Mouse (Mus musculus) adrenal gland (tissue): ENCODE results near the gene Cmbl.

Experiments
- intact Hi-C: fragments of 180-260 bp; cut with DNase I; formaldehyde crosslinking; loops from one replicate; pipeline ENCODE4 v1.15.1; 2025

Gene Cmbl

DNA sequence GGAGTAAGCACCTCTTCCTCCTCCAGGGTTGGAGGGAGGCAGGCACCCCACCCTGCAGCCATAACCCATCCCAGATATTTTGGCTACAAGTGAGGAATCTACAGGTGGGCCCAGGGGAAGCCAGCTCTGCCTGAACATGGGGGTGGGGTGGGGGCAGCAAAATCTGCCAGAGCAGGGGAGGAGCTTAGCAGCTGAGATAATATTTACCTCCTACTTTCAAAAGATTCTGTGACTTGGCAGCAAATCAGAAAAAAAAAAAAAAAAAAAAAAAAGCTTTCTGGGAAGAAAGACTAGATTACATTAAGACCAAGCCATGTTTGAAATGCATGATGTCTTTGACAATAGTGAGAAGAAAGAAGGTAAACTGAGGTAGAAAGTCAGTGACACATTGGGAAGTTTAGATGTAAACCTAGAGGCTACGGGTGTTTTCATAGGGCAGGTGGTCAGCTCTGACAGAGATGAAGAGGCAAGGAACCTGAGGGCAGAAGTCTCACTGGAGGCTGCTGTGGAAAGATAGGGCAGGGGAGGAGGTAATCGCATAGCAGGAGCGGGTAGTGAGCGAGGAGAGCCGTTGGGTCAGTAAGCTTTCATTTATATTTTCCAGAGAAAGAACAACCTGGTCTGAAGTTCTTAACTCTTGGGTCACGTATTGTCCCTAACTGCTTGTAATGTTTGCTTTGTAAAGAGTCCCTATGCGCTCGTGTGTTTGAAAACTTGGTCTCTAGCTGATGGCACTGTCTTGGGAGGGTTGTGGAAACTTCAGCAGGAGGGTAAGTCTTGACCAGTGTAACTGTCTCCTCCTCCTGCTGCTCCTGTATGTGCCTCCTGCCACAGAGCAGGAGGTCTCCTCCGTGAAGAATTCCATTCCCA, 25.3 kb upstream of the Cmbl start:
- intact Hi-C loops: no loop called here

DNA sequence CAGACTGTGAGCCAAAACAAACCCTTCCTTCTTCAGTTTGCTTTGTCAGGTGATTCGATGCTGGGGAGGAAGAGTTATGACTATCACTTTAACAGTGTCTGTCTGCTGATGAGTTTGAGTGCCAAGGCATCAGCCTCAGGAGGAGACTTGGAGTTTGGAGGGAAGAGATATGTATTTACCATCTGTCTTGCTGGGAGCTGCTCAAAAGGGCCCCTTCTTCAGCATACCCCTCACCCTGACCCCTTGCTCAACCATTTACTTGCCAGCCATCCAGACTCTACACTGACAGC, 24.7 kb upstream of the Cmbl start:
- intact Hi-C loops: no loop called here

DNA sequence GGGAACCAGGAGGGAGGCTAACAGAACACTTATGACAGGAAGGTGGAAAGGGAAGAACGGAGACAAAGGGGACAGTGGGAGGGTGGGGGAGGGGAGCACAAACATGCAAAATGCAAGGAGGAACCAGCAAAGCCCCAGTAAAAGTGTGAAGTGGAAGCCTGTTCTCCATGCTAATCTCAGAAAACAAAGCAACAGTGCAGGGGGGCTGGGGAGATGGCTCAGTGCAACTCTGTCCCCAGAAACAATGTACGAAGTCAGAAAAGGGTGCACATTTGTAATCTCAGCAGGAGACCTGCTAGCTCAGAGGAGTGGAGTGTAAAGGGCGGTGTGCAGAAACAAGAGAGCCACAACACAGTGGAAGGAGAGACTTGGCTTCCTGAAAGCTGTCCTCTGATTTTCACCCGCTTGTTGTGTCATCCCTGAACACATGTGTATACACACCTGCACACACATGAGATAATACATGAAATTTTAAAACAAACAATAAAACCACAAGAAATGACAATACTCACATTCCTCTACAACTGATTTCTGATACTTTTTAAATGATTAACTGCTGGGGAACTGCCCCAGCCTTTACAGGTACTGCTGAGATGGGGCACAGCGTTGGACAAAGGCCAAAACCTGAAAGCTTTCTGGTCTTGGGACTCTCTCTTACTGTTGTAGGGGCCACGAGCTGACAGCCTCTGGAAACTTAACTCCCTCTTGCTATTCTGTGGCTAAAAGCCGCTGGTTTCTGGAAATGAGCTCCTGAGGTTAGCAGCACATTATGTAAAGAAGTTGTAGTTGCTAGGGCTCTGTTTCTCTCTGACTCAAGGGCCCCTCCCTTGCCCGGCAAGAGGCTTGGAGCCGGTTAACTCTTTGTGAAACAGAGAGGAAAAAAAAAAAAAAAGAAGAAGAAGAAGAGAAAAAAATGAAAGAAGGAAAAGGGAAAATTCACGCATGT, 22.9 kb upstream of the Cmbl start:
- intact Hi-C loops: no loop called here

DNA sequence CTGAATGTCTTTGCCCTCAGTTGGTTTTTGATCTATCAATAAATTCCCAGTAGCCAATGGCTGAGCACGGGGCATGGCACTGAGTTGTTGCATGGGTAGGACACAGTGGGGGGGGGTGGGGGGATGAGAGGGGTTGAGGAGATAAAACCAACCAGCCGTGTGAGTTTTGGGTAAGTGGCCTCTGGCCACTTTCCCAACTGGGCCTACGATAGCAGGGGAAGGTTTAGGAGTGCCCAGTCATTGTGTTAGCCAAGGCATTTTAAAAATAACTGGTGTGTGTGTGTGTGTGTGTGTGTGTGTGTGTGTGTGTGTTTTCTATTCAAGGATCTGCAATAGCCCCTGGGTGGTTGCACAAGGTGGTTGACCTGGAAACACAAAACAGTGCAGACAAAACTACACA, 21.9 kb upstream of the Cmbl start:
- intact Hi-C loops: no loop called here

DNA sequence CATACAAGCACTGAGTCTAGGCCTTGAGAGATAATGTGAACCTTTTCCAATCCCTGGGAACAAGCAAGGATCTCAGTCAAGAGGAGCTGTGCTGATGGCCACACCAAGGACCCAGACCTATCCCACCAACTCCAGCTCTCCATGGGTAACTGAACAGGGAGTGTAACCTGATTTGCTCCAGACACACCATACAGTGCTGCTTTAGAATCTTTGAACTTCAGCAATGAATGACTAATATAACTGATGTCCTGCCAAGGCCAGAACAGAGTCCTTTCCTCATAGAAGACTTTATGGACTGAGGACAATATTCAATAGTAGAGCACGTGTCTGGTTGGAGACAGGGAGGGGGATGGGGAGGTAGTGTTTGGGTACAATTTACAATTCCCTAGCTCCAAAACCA, 20.1 kb upstream of the Cmbl start:
- intact Hi-C loops: no loop called here

DNA sequence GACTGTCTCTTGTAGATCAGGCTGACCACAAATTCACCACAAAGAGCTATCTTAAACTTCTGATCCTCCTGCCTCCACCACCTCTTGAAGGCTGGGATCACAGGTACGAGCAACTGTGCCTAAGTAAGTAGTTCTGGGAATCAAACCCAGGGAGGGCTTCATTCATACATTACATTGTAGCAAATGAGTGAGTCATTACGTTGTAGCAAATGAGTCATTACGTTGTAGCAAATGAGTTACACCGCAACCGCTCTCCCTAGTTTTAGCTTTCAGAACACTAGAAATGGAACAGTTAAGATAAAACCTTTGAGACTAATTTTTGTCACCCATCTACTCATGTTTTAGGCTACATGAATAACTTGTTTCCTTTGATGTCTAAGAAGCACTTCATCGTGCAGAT, 18.9 kb upstream of the Cmbl start:
- intact Hi-C loops: no loop called here

DNA sequence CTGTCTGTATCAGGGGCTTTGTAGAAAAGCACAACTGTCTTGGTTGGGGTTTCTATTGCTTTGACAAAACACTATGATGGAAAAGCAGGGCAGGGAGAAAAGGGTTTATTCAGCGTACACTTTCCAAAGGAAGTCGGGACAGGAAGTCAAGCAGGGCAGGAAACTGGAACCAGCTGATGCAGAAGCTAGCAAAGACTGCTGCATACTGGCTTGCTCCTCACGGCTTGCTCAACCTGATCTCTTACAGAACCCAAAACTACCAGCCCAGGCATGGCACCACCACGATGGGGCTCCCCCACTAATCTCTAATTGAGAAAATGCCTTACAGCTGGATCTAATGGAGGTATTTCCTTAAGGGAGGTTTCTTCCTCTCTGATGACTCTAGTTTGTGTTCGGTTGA, 17.8 kb upstream of the Cmbl start:
- intact Hi-C loops: no loop called here

DNA sequence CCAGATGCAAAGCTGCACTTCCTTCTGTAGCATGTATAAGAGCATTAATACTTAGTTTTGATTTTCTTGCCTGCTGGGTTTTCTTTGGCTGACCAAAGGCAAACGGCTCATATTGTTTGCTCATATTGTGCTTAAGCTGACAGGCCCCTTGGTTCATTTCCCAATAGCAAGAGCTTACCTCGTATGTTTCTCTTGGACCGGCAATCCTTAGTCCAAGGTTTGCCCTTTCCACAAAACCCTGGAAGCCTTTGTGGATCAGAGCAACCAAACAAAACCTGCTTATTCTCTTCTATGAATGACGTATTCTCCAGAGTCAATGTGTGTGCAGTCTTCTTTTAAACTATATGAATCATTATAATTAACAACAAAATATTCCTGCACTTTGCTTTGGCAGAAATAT, 14.8 kb upstream of the Cmbl start:
- intact Hi-C loops: no loop called here

DNA sequence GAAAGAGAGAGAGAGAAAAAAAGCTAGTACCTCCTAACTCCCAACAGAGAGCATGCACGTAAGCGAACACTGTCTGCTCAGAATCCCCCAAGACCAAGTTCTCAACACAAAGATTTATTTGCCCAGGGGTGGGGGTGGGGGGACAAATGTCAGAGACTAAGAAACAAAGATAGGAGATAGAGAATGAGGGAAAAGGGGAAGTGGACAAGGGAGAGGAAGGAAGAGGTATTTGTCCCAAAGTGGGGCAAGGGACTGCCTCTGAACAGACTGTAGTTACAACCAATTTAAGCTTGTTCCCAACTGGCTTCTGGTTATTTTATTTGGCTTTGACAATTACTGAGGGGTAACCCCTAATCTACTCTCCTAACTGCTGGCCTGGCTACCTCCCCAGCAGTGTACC, 10.3 kb upstream of the Cmbl start:
- intact Hi-C loops: no loop called here

DNA sequence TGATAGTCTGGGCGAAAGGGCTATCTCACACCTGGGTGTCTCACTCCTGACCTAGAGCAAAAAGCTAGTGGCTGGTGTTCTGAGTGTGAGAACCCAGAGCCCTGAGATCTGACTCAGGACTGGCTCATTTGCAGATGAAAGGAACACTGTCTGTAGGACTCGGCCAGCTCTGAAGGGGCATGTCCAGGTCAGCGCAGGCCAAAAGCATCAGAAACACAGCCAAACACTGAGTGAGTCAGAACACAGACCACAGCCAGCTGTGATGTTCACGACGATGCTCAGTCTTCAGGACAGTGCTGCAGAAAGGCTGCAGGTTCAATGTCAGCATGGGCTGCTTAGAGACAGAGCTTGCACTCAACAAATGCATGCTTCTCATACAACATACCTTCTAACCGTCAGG, 3.8 kb upstream of the Cmbl start:
- intact Hi-C loops: no loop called here

DNA sequence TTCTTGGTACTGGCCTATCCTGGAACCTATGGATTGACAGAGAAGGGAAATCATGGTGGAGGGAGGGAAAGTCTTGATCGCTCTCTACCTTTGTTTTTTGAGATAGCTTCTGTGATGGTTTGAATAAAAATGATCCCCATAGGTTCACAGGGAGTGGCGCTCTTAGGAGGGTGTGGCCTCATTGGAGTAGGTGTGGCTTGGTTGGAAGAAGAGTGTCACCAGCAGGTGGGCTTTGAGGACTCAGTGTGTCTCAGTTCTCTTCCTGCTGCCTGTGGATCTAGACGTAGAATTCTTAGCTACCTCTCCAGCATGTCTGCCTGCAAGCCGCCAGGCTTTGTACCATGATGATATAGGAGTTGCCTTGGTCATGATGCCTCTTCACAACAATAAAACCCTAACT, 3.2 kb upstream of the Cmbl start:
- intact Hi-C loops: no loop called here

DNA sequence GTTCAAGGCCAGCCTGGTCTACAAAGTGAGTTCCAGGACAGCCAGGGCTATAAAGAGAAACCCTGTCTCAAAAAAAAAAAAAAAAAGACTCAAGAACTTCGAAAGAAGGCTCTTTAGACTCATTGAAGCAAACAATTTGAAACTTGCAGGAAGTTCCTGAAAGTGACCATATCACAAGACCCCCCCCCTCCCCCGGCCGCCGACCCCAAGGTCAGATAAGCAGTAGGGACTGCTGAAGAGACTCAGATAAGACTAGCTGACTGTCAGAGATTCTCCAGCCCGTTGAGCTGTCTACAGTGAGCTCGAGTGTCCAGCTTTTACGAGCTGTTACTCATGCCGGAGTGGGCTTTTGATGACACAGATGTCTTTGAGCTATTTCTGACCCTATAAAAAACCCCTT, 2.3 kb upstream of the Cmbl start:
- intact Hi-C loops: no loop called here

DNA sequence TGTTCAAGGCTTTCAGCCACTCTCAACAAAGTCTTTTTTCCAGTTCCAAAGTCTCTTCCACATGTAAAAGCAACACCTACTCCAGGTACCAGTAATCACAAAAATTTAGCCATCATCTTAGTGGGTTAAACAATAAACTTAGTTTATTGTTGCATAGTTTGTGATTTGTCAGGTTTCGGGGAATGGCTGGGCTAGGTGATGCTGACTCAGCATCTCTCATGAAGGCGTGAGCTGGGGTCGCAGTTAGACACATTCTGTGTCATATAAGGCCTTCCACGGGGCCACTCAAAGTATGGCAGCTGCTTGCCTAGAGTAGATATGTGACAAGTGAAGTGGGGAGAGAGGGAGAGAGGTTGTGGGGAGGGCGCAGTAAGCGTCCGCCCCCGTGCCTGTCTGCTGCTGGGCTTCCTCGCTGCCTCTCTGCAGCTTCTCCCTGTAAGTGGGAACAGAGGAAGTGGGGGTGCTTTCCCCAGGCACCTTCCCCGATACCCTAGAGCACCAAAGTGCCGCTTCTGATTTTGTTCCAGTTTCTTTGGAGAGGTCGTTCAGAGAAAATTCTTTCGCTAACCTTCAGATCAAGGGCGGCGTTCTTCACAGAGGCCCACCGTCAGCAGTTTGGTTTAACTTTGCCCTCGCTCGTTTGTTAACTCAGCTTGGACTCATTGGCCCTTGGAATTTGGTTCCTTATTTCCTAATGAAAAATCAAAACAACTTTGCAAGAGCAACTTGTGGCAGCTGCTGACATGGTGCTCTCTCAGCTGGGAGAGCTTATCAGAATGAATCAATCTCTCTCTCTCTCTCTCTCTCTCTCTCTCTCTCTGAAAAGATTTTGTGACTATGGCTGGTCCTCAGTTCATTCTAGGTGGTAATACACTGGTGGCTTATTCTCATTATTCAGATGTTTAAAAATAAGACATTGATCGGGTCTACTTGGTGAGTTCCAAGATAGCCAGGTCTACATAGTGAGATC, 1.3 kb upstream of the Cmbl start:
- intact Hi-C loops: no loop called here

DNA sequence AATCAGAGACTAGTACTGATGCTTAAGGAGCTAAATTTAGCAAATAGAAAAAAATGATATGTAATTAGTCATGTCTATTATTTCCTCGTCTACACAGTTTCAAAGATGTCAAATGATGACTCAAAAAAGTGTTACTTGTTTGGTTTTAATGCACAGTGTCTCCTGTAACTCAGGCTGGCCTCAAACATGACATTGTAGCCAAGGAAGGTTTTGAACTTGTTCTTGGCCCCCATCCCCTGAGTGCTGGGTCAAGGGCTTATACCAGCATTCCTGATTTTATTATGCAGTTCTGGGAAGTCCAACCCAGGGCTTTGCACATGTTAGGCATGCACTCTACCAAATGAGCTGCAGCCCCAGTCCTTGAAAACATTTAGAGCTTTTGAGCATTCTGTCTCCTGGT, 597 bp downstream of the Cmbl start:
- intact Hi-C loops: no loop called here

DNA sequence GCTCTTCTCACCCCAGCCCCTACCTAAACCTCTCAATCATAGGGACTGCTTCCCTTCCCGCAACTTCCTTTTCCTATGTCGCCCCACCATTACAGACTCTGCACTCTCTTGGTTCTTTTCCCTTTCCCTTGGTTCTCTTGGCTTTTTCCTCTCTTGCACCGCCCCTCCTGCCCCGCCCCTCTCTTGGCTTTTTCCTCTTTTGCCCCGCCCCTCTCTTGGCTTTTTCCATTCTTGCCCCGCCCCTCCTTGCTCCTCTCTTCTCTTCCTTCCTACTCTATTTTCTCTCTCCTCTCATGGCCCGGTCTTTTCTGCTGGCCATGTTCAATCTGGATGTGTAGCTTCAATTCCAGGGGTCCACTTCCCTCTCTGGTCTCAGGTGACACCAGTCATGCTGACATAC, 2.2 kb downstream of the Cmbl start:
- intact Hi-C loops: no loop called here

DNA sequence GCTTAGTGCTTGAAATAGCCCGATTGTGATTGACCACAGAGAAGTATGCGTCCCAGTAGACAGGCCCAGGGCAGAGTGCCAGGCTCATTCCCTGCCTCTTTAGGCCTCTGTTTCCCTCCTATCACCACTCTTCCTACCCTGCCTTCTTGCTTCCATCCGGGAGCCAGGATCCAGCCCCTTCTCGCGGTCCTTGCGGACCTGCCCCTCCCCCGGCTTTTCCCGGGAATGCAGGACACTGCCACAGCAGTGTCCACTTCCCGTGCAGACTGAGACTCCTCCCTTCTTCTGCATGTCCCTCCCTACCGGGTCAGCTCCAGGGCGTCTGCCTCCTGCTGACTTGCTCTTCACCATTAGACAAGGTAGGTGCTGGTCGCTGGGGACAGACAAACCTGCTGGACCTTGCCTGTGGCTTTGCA, 3.4 kb downstream of the Cmbl start:
- intact Hi-C loops: loop anchor here (2.0 kb wide), 1 partner anchor 38 kb away; the partner anchor contains the start of gene March6

DNA sequence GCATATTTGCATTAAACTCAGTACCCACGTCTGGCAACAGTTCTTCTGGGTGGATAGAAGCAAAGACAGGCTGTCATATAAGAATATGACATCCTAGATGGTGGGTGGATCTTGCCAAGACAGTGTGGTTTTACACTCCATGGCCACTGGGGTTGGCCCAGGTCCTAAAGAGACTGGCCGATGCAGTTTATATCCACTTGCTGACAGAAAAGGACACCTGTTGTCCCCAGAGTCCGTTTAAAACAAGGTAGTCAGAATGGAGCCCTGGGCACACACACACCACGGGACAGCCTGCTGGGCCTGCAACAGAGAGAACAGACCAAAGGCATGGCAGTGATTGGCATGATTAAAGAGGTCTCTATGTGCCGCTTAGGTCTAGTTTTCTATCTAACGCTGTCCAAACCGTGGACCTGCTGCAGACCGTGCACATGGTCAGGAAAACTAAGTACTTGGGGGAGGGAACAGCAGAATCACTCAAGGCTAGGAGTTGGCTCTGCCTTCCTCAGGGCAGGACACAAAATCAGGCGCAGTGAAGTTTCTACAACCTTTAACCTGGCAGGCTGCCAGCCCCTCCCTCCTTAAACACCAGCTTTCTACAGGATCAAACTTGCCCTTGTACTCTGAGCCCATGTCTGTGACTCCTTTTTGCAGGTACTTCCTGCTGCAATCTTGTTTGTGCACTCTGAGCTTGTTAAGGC, 4.3 kb downstream of the Cmbl start:
- intact Hi-C loops: loop anchor here (2.0 kb wide), 1 partner anchor 39 kb away; the partner anchor contains the start of gene March6

DNA sequence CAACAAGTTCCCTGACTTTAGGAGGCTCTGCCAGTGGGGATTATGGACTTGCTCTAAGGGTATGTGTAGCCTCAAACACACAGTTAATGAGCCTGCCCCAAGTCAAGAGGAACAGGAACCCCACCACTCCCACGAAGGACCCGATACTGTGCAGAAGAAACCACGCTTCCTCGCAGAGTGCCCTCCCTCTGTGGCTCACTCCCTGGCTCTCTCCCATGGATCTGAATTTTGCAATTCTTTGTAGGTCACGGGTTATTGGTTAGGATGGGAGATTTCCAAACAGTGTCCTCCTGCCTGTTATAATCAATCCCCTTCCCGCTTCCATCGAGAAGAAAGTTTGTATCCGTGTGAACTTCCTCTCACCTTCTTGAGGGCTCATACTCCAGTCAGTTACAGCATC, 5.8 kb downstream of the Cmbl start:
- intact Hi-C loops: no loop called here

DNA sequence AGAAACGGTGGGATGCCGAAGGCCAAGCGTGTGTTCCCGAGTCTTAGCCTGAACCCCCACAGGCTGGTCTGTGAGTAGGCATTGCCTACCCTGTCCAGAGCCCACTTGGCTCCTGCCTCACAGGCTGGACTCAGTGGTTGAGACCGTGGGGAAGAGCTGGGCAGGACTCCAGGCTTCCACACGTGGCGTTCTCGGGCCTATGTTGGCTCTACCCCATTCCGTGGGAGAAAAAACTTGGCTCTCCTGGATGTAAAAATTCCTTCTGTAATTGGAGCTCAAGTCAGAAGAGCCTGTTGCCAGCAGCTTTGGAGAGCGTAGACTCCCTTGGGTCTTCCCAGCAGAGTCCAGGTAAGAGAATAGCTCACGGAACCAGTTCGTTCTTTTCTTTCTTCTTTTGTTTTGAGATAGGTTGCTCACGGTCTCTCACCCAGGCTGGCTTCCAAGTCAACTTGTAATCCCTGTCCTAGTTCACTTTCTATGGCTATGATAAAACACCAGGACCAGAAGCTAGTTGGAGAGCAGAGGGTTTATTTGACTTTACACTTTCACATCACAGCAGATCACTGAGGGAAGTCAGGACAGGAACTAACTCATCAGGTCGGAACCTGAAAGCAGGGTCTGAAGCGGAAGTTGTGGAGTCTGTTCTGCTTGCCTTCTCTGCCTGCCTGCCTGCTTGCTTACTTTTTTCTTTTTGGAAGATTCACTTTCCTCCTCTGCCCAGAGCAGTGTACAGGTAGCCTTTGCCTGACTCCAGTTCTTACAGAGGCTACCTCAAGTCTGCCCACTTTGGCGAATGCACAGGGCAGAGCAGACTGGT, 6.9 kb downstream of the Cmbl start:
- intact Hi-C loops: no loop called here

DNA sequence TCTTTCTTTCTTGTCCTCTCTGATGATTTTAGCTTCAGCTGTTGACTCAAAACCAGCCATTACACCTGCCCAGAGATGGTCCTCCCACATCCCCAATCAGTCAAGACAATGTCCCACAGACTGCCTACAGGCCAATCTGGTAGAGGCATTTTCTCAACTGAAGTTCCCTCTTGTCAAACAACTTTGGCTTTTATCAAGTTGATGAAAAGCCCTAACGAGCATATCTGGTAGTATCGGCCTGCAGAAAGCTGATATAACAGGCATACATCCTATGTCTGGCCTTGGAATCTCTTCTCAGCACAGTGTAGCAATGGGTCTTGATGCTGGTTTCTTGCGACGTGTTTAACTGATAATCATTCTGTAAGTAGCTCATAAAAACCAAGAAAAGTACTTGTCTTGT, 8.1 kb downstream of the Cmbl start:
- intact Hi-C loops: no loop called here
